Mouse (Mus musculus): ENCODE results near the gene Theg.

The Theg gene

GRCm38 (mm10) chr10:79536461-79537080, 50.6 kb downstream of the Theg start:
- no peak for DNase-seq (ENCODE audit: low spot score)

- no peak for DNase-seq (ENCODE audit: low spot score)
Measured at GRCm38 (mm10) chr10:79535431-79535830, 51.7 kb downstream of the Theg start.

- DNase-seq (ENCODE audit: low spot score): no peak
Measured at GRCm38 (mm10) chr10:79534426-79534825, 52.7 kb downstream of the Theg start.

- peak; percentile 86 for DNase-seq (ENCODE audit: low spot score)
Measured at GRCm38 (mm10) chr10:79533126-79533911, 53.8 kb downstream of the Theg start, which contains the start of gene Plpp2. Gene Plpp2, minus strand, starts transcription at chr10:79533796.

- no peak for DNase-seq (ENCODE audit: low spot score)
Measured at GRCm38 (mm10) chr10:79532678-79533077, 54.5 kb downstream of the Theg start.

GRCm38 (mm10) chr10:79531593-79531992, 55.5 kb downstream of the Theg start:
- no peak for DNase-seq (ENCODE audit: low spot score)

- no peak for DNase-seq (ENCODE audit: low spot score)
Measured at GRCm38 (mm10) chr10:79530721-79531120, 56.4 kb downstream of the Theg start.

GRCm38 (mm10) chr10:79530241-79530640, 56.9 kb downstream of the Theg start:
- no peak for DNase-seq (ENCODE audit: low spot score)

GRCm38 (mm10) chr10:79528081-79528480, 59.0 kb downstream of the Theg start:
- DNase-seq (ENCODE audit: low spot score): no peak

- no peak for DNase-seq (ENCODE audit: low spot score)
Measured at GRCm38 (mm10) chr10:79527453-79527845, 59.7 kb downstream of the Theg start.

- DNase-seq (ENCODE audit: low spot score): no peak
Measured at GRCm38 (mm10) chr10:79526661-79527452, 60.3 kb downstream of the Theg start.
